Mouse (Mus musculus): ENCODE measurements around the gene Olfr307.

GRCm38 (mm10) chr7:86342881-86343565 is 5.6 kb upstream of the Olfr307 start:
- no peak for TF ChIP-seq POLR2A (IDR thresholded peaks at IDR 0.05; ENCODE audit: insufficient read length, low read depth)
- no peak for TF ChIP-seq CEBPB (IDR thresholded peaks at IDR 0.05; ENCODE audit: insufficient read depth, poor library complexity, severe bottlenecking)
- TF ChIP-seq MAX (IDR thresholded peaks at IDR 0.05; ENCODE audit: low read depth), result no peak
- TF ChIP-seq E2F4 (IDR thresholded peaks at IDR 0.05; ENCODE audit: insufficient read depth), result no peak
- TF ChIP-seq TCF12 (IDR thresholded peaks at IDR 0.05; ENCODE audit: insufficient read depth, poor library complexity, severe bottlenecking), result no peak
- no peak for TF ChIP-seq SRF (IDR thresholded peaks at IDR 0.05; ENCODE audit: control insufficient read depth, insufficient read length, low read depth)
- no peak for TF ChIP-seq MYOD1 (IDR thresholded peaks at IDR 0.05; ENCODE audit: control insufficient read depth in 1 of 3, insufficient read length in 2 of 3, low read depth in 2 of 3)
- no peak for TF ChIP-seq TCF3 (IDR thresholded peaks at IDR 0.05; ENCODE audit: insufficient read length, low read depth)
- no peak for TF ChIP-seq MYOG (IDR thresholded peaks at IDR 0.05; ENCODE audit: control insufficient read depth in 1 of 3, insufficient read depth in 1 of 3, insufficient read length in 2 of 3, low read depth in 2 of 3)
- TF ChIP-seq POLR2AphosphoS2 (IDR thresholded peaks at IDR 0.05; ENCODE audit: insufficient read length, low read depth), result no peak
- TF ChIP-seq USF1 (IDR thresholded peaks at IDR 0.05; ENCODE audit: low read depth), result no peak
- TF ChIP-seq REST (IDR thresholded peaks at IDR 0.05; ENCODE audit: insufficient read depth, insufficient read length), result no peak
